Mouse (Mus musculus): ENCODE results near the gene Capn15. TPM values are rescaled to one million over a fixed set of nuclear protein-coding genes. Genes with fewer than 3 reads are reported as not detected.

The Capn15 gene
- polyA plus RNA-seq, 1 experiment from 2014 or later: 27.4 TPM

DNA sequence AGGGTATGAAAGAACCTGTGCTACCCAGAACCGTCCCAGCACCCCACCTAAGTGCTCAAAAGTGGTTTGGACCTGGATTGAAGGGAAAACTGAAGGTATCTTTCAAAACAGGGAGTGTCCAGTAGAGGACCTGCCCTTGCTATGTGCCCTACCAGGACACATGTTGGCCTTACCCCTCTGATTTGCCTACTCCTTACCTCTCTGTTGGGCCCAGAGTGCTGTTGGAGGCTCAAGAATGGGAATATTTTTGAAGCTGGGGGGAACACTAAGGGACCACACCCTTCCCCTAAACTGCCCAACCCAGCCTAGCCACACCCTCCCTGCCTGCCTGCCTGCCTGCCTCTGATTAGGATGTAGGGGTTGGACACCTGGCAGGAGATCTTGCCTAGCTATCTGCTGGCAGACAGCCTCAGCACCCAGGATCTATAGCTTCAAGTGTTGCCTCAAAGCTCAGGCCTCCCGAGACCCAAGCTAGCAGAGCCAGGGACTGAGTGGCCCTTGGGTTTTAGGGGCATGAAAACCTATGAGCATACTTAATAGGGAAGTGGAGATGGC is 42.9 kb downstream of the Capn15 start:
- Histone ChIP-seq H3K4me1 (replicated peaks; ENCODE audit: control insufficient read depth, insufficient read depth, low read length) (peaks cover 47% of the 10 kb centered on the region), H3K4me3 (ENCODE audit: low read depth, low read length) (peak overlapping the region; percentile 78), H3K36me3 (ENCODE audit: control insufficient read depth, insufficient read depth, low read length) (peaks cover 10% of the 10 kb centered on the region), H3K4me2 (peak overlapping the region; percentile 79), H3K27ac (ENCODE audit: low read depth, low read length) (peak overlapping the region; percentile 93), H3K27me3 (replicated peaks; ENCODE audit: control insufficient read depth, insufficient read depth, low read length) (no peaks in the 10 kb centered on the region), H3K9ac (ENCODE audit: low read depth, low read length) (peak overlapping the region; percentile 95), H3K9me3 (ENCODE audit: control insufficient read depth, low read length) (no peaks in the 10 kb centered on the region)
- peak; percentile 90 for ATAC-seq (replicated peaks; ENCODE audit: low FRiP score)
- 42% methylated on average over 2 of the region's 2 CpGs for WGBS
- DNase-seq (ENCODE audit: low spot score): peak; percentile 73

DNA sequence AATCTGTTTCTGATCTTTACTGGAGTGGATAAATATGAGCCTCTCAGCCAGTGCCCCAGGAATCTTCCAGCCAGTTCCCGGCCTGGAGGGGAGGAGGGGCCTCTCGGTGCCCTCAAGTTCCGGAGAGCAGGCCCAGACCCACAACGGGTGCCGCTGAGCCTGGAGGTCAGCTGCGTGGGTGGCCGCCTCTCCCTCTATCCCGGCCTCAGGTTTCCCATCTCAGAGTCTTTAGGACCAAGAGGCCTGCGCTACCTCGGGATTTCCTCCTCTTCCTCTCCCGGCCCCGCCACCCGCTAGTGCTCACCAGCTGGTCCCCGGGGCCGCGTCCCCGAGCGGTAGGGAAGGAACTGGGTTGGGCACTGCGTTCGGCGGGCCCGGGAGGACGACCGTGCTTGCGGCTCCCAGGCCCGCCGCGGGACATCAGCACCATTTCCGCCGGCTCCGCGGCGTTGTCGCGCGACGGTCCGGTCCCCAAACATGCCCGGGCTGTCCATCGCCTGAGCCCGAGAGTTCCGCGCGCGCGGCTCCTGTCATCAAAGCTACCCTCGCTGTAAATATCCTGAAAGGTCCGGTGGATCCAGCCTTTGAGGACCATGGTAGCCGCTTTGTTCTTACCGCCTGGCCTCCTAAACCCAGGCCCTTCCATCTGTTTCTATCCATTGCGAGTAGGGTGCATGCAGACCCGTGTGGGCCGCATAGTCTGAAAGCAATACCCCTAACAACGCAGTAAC is 43.9 kb downstream of the Capn15 start:
- no peaks in the 10 kb centered on the region for H3K9me3 ChIP-seq (ENCODE audit: control insufficient read depth, low read length)
- peak overlapping the region; percentile 78 for H3K4me3 ChIP-seq (ENCODE audit: low read depth, low read length)
- DNase-seq (ENCODE audit: low spot score): peak; percentile 83
- H3K27me3 ChIP-seq (replicated peaks; ENCODE audit: control insufficient read depth, insufficient read depth, low read length): no peaks in the 10 kb centered on the region
- peak overlapping the region; percentile 95 for H3K9ac ChIP-seq (ENCODE audit: low read depth, low read length)
- no peak for ATAC-seq (replicated peaks; ENCODE audit: low FRiP score)
- H3K4me2 ChIP-seq: peak overlapping the region; percentile 79
- H3K27ac ChIP-seq (ENCODE audit: low read depth, low read length): peak overlapping the region; percentile 93
- WGBS: 3% methylated on average over 54 of the region's 54 CpGs
- H3K36me3 ChIP-seq (ENCODE audit: control insufficient read depth, insufficient read depth, low read length): peaks cover 19% of the 10 kb centered on the region
- peaks cover 38% of the 10 kb centered on the region for H3K4me1 ChIP-seq (replicated peaks; ENCODE audit: control insufficient read depth, insufficient read depth, low read length)

DNA sequence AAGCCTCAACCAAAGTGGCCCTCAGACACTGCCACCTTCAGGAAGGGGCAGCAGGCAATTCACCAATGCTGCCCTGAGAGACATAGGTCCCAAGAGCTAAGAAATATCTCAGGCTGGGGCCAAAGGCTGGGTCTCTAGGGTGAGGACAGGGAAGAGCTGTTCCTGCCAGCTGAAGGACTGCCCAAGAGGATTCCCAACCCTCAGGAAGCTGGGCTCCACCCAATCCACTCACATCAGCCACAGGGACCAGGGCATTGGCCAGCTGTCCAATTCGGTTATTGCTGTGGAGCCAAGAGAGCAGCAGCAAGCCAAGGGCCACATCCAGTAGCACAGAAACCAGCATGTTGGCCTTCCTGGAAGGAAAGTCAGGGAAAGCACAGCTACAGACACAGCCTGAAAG is 51.1 kb downstream of the Capn15 start:
- H3K9me3 ChIP-seq (ENCODE audit: control insufficient read depth, low read length): no peaks in the 10 kb centered on the region
- H3K4me2 ChIP-seq: no peak overlapping the region
- H3K4me3 ChIP-seq (ENCODE audit: low read depth, low read length): no peak overlapping the region
- no peaks in the 10 kb centered on the region for H3K27me3 ChIP-seq (replicated peaks; ENCODE audit: control insufficient read depth, insufficient read depth, low read length)
- ATAC-seq (replicated peaks; ENCODE audit: low FRiP score): no peak
- DNase-seq (ENCODE audit: low spot score): no peak
- WGBS: 78% methylated on average over 1 of the region's 1 CpGs
- peaks cover 69% of the 10 kb centered on the region for H3K36me3 ChIP-seq (ENCODE audit: control insufficient read depth, insufficient read depth, low read length)
- no peaks in the 10 kb centered on the region; the same call in 1 of the 2 replicates for H3K4me1 ChIP-seq (replicated peaks; ENCODE audit: control insufficient read depth, insufficient read depth, low read length)
- no peak overlapping the region for H3K9ac ChIP-seq (ENCODE audit: low read depth, low read length)
- H3K27ac ChIP-seq (ENCODE audit: low read depth, low read length): no peak overlapping the region

DNA sequence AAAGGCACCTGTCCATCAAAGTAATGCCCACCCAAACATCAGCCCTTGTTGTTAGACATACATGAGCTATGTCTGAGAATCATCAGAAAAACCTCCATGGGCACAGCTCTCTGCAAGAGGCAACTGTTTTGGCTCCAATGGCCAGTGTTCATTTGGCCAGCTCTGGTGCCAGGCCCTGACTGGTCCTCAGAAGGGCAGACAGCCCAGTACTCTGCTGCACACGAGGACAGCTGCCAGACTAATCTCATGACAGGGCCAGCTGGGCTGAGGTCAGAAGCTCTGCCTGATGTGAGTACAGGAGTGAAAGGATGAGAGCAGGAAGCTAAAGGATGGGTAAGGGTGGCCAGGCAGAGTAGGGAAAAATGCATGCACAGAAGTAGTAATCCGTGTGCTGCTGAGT is 60.2 kb downstream of the Capn15 start:
- Histone ChIP-seq H3K27me3 (replicated peaks; ENCODE audit: control insufficient read depth, insufficient read depth, low read length) (no peaks in the 10 kb centered on the region), H3K4me2 (no peak overlapping the region), H3K36me3 (ENCODE audit: control insufficient read depth, insufficient read depth, low read length) (peaks cover 40% of the 10 kb centered on the region), H3K4me1 (replicated peaks; ENCODE audit: control insufficient read depth, insufficient read depth, low read length) (0 out of 2 replicates have a peak, but pooled peaks cover 5% of the 10 kb centered on the region), H3K9me3 (ENCODE audit: control insufficient read depth, low read length) (no peaks in the 10 kb centered on the region), H3K27ac (ENCODE audit: low read depth, low read length) (no peak overlapping the region), H3K9ac (ENCODE audit: low read depth, low read length) (no peak overlapping the region), H3K4me3 (ENCODE audit: low read depth, low read length) (no peak overlapping the region)
- ATAC-seq (replicated peaks; ENCODE audit: low FRiP score) (no peak), DNase-seq (ENCODE audit: low spot score) (no peak)
- WGBS: 77% methylated on average over 2 of the region's 2 CpGs

DNA sequence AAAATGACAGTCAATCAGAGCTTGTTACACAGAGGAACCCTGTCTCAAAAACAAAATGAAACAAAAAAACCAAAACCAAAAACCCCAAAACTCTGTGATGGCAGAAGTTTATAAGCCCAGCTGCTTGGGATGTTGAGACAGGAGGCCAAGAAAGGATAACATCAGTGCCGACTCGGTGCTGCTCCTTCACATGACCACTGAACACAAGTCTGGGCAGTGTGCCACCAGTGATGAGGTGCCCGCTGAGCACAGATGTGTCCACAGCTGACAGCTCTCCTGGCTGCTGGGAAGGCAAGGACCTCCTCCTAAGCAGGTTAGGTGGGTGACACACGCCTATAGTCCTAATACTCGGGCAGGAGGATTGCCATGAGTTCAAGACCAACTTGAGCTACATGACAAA is 63.5 kb downstream of the Capn15 start:
- H3K36me3 ChIP-seq (ENCODE audit: control insufficient read depth, insufficient read depth, low read length): peaks cover 15% of the 10 kb centered on the region
- DNase-seq (ENCODE audit: low spot score) (no peak), ATAC-seq (replicated peaks; ENCODE audit: low FRiP score) (no peak)
- H3K27me3 ChIP-seq (replicated peaks; ENCODE audit: control insufficient read depth, insufficient read depth, low read length): no peaks in the 10 kb centered on the region
- no peak overlapping the region for H3K9ac ChIP-seq (ENCODE audit: low read depth, low read length)
- no peak overlapping the region for H3K4me2 ChIP-seq
- H3K4me3 ChIP-seq (ENCODE audit: low read depth, low read length): no peak overlapping the region
- peaks cover 16% of the 10 kb centered on the region for H3K4me1 ChIP-seq (replicated peaks; ENCODE audit: control insufficient read depth, insufficient read depth, low read length)
- H3K9me3 ChIP-seq (ENCODE audit: control insufficient read depth, low read length): no peaks in the 10 kb centered on the region
- no peak overlapping the region for H3K27ac ChIP-seq (ENCODE audit: low read depth, low read length)
- 80% methylated on average over 5 of the region's 5 CpGs for WGBS

DNA sequence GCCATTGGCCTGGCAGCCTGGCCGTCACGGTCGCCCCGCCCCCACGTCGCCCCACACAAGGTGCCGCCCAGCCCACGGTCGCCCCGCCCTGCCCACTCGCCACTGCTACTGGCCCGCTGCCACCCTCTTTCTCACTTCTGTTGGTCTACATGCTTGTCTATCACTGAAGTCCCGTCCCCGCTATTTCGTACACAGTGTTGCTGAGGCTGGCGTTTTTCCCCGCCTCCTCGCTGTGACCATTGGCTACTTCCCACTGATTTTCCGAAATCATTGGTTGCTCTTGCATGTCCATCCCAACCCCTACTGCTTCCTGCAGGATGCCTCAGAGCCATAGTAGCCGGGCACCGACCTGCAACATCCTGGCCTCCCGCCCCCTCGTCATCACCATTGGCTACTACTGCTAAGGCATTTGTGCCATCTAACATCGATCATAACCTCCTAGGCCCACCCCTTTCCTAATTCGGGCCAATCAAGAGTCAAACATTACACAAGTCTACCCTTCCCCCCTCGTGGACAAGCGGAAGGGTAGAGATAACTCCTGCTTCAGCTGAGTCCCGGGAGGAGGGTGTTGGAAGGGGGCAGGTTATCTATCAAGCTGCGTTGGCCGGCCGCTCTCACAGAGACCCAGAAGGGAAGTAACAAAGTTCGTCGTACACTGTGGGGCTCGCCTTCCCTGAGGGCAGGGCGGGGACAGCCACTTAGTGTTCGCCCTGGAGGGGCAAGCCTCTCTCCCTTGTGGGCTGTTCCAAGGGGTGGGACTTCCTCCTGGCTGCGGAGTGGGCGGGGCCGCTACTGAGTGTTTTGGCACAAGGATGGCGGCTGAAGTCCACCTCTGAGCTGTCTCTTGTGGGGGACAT is 65.6 kb downstream of the Capn15 start:
- Histone ChIP-seq H3K9me3 (ENCODE audit: control insufficient read depth, low read length) (no peaks in the 10 kb centered on the region), H3K27me3 (replicated peaks; ENCODE audit: control insufficient read depth, insufficient read depth, low read length) (no peaks in the 10 kb centered on the region), H3K36me3 (ENCODE audit: control insufficient read depth, insufficient read depth, low read length) (no peaks in the 10 kb centered on the region), H3K4me1 (replicated peaks; ENCODE audit: control insufficient read depth, insufficient read depth, low read length) (peaks cover 16% of the 10 kb centered on the region), H3K4me3 (ENCODE audit: low read depth, low read length) (peak overlapping the region; percentile 93), H3K9ac (ENCODE audit: low read depth, low read length) (peak overlapping the region; percentile 68), H3K27ac (ENCODE audit: low read depth, low read length) (peak overlapping the region; percentile 91), H3K4me2 (peak overlapping the region; percentile 85)
- ATAC-seq (replicated peaks; ENCODE audit: low FRiP score) (peak; percentile 95), DNase-seq (ENCODE audit: low spot score) (peak; percentile 100)
- WGBS: under 1% methylated on average over 31 of the region's 40 CpGs

DNA sequence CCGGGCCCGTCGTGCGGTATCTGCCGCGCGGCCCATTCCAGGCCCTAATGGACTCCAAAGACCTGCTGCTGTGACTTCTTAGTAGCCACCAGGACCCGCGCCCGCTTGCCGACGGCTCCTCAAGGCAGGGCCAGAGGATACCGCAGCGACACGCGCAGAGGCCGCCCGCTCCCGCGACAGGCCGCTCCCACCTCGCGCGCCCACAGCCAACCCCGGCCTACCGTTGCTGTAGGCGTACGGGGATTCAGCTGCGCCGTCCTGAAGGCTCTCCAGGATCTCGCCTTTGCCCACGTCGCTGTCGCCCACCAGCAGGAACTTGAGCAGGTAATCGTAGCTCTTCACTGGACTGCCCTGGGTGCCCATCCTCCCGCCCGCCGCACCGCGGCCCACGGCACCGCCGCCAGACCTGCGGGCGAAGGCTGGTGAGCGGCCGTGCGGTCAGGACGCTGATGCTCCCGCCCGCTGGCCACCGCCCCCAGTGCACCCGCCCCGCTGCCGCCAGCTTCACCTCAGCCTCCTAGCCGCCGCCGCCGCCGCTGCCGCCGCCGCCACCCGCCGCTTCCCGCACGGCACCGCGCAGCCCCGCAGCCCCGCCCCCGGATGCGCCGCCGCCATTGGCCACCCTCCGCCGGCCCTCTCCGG is 66.3 kb downstream of the Capn15 start, which contains the start of gene Rab40c:
TSS of gene Rab40c (minus strand) at position 584 of the 642 bp plus-strand sequence.
- WGBS: 1% methylated on average over 55 of the region's 78 CpGs
- H3K4me1 ChIP-seq (replicated peaks; ENCODE audit: control insufficient read depth, insufficient read depth, low read length): peaks cover 22% of the 10 kb centered on the region
- DNase-seq (ENCODE audit: low spot score): peak; percentile 54

DNA sequence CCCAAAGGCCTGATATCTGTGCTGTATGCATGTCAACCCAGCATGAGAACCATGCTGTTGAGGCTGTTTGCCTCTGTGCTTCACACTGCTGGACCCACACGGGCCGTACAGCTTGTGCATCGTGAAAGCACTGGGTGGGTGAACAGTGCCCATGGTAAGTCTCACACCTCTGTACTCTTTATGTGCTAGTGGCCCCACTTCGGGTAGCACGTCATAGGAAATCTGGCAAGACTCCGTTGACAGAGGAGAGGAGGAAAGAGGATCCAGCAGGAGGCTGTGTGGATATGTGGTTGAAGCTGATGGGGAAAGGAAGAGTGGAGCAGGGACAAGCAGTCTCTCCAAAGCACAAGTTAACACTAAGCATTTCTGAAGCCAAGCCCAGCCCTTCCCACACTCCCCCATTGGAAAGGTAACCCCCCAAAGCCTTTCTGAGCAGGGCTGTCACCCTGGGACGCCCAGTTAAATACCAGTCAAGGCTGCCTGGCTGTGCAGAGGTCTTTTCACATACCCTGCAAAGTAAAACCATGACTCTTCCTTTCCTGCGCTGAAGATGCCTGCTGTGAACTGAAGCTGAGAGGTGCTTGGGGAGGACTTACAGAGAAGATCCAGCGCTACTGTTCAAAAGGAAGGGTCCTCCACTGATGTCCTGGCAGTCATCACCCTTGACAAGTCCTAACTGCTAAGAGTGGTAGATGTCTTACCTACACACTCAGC is 67.4 kb downstream of the Capn15 start:
- Histone ChIP-seq H3K27ac (ENCODE audit: low read depth, low read length) (no peak overlapping the region), H3K4me1 (replicated peaks; ENCODE audit: control insufficient read depth, insufficient read depth, low read length) (peaks cover 32% of the 10 kb centered on the region), H3K4me3 (ENCODE audit: low read depth, low read length) (peak overlapping the region; percentile 93), H3K4me2 (peak overlapping the region; percentile 97), H3K9me3 (ENCODE audit: control insufficient read depth, low read length) (no peaks in the 10 kb centered on the region), H3K9ac (ENCODE audit: low read depth, low read length) (peak overlapping the region; percentile 88), H3K36me3 (ENCODE audit: control insufficient read depth, insufficient read depth, low read length) (0 out of 2 replicates have a peak, but pooled peaks cover 2% of the 10 kb centered on the region), H3K27me3 (replicated peaks; ENCODE audit: control insufficient read depth, insufficient read depth, low read length) (no peaks in the 10 kb centered on the region)
- 83% methylated on average over 9 of the region's 9 CpGs for WGBS
- ATAC-seq (replicated peaks; ENCODE audit: low FRiP score) (no peak), DNase-seq (ENCODE audit: low spot score) (no peak)

More for the DNA sequence above, 66.3 kb downstream of the Capn15 start, which contains the start of gene Rab40c:
- Histone ChIP-seq H3K4me3 (ENCODE audit: low read depth, low read length) (peak within 1 kb of the TSS; percentile 93), H3K27me3 (replicated peaks; ENCODE audit: control insufficient read depth, insufficient read depth, low read length) (no peaks in the 10 kb centered on the region), H3K9me3 (ENCODE audit: control insufficient read depth, low read length) (no peaks in the 10 kb centered on the region), H3K36me3 (ENCODE audit: control insufficient read depth, insufficient read depth, low read length) (no peaks in the 10 kb centered on the region), H3K4me2 (peak within 1 kb of the TSS; percentile 97), H3K27ac (ENCODE audit: low read depth, low read length) (peak within 1 kb of the TSS; percentile 91), H3K9ac (ENCODE audit: low read depth, low read length) (peak within 1 kb of the TSS; percentile 88)
- ATAC-seq (replicated peaks; ENCODE audit: low FRiP score): no peak
